23 mouse cellular contexts compared by ENCODE assay signal in genomic region chr3:96041079-96041478, GRCm38 (mm10).
"Had no signal": no experiment of that assay in that cellular context is flagged by ENCODE, and none has a peak within 500 bp of the region (broad histone marks: within the 10 kb centered on the region; RNA-seq: fewer than 3 reads in every experiment).

No protein-coding gene starts in this region.

- H3K4me1 ChIP-seq: hindbrain, embryonic 13.5 days; hindbrain, embryonic 15.5 days; kidney, embryonic 15.5 days; limb, embryonic 13.5 days; limb, embryonic 15.5 days; liver, embryonic 12.5 days had no signal

- H3K27me3 ChIP-seq: hindbrain, embryonic 13.5 days; hindbrain, embryonic 15.5 days; kidney, embryonic 15.5 days; limb, embryonic 13.5 days; limb, embryonic 15.5 days; liver, embryonic 12.5 days had no signal

- H3K27ac ChIP-seq: hindbrain, embryonic 13.5 days; hindbrain, embryonic 15.5 days; hindbrain, postnatal 0 days; kidney, postnatal 0 days; limb, embryonic 13.5 days; limb, embryonic 15.5 days; liver, embryonic 12.5 days; liver, embryonic 14.5 days had no signal

- DNase-seq: forebrain, postnatal 0 days; gastrocnemius, postnatal 14 days; gastrocnemius, postnatal 36 days; heart, adult 18-20 months; heart, postnatal 10 days; kidney, adult 11 months; kidney, adult 9 months; kidney, postnatal 14 days; kidney, postnatal 36 days; layer of hippocampus, adult 9-11 months; layer of hippocampus, postnatal 36 days; left cerebral cortex, postnatal 4 days had no signal

- H3K4me2 ChIP-seq: heart, embryonic 11.5 days; hindbrain, embryonic 13.5 days; hindbrain, embryonic 15.5 days; kidney, embryonic 15.5 days; limb, embryonic 13.5 days; limb, embryonic 15.5 days; liver, embryonic 12.5 days had no signal

- H3K4me3 ChIP-seq: hindbrain, embryonic 13.5 days; hindbrain, embryonic 15.5 days; kidney, embryonic 15.5 days; limb, embryonic 13.5 days; limb, embryonic 15.5 days; liver, embryonic 12.5 days had no signal

- ATAC-seq: forebrain, postnatal 0 days; hindbrain, postnatal 0 days; intestine, embryonic 16.5 days; liver, embryonic 12.5 days had no signal

- H3K9me3 ChIP-seq: hindbrain, embryonic 13.5 days; hindbrain, embryonic 15.5 days; kidney, embryonic 15.5 days; limb, embryonic 13.5 days; limb, embryonic 15.5 days; liver, embryonic 12.5 days had no signal

- H3K9ac ChIP-seq: forebrain, postnatal 0 days; hindbrain, embryonic 13.5 days; hindbrain, embryonic 15.5 days; kidney, embryonic 15.5 days; limb, embryonic 13.5 days; limb, embryonic 15.5 days; liver, embryonic 12.5 days; liver, embryonic 14.5 days had no signal
